Mouse (Mus musculus) neural tube, embryonic 10.5 days (tissue): ENCODE measurements around the gene Vmn2r67.
"Not testable (repeated sequence)": the region's sequence is repeated elsewhere in the genome, so short reads cannot be mapped to it uniquely, and the experiment has no call there.

Experiments
- DNase-seq: peaks from one replicate; pipeline ENCODE4 v3.0.0-alpha.2; 2017; ENCODE audit warnings: low spot score; ENCODE audit errors: extremely low spot score

Vmn2r67 gene

GRCm38 (mm10) chr7:85155898-85156297, at the start of gene Vmn2r67:
TSS of gene Vmn2r67 (minus strand) at chr7:85155998.
- no peak for DNase-seq

GRCm38 (mm10) chr7:85104531-85104930, 51.3 kb downstream of the Vmn2r67 start:
- not testable (repeated sequence) for DNase-seq
